Mouse (Mus musculus) embryo, embryonic 9.5 days (tissue): Measurements from ENCODE around the gene Lpp.

Experiments used
- DNase-seq: peaks from one replicate; pipeline ENCODE4 v3.0.0-alpha.2; 2017; ENCODE audit errors: extremely low spot score

The Lpp gene

GRCm38 (mm10) chr16:24469313-24469712, 76.0 kb downstream of the Lpp start:
- DNase-seq: no peak

DNA sequence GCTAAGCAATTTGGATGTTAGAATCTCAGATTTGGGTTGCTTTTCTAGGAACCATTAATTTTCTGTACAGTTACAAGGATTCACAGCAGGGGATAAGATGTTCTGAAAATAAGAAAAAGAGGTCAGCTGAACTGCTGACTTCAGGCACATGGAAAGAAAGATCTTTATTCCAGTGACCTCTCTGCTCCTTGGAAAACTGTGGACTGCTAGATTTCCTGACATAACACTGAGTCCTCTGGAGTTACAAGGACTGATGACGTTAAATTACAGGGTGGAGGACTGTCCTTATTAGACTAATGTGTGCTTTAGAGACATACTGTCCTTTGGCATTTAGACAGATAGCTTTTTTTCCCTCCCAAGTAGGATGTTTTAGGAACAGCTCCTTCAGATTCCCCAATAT, 77.3 kb downstream of the Lpp start:
- no peak for DNase-seq

DNA sequence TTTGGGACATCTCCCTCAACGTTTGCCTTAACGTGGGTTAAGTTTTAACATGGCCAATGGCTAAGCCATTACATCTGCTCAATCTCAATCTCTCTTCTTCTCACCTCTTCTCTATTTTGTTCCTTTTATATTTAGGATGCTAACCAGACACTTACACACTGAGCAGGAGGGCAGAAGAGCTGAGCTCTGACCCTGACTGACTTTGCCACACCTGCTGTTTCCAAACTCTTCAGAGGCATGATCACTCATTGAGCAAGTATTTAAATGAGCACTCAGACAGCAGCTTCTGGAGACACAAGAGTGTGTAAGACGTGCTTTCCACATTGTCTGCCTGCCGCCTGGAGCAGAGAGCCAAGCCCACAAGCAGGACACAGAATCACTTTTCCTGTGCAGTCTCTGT, 77.7 kb downstream of the Lpp start:
- no peak for DNase-seq

GRCm38 (mm10) chr16:24471801-24472200, 78.5 kb downstream of the Lpp start:
- no peak for DNase-seq

DNA sequence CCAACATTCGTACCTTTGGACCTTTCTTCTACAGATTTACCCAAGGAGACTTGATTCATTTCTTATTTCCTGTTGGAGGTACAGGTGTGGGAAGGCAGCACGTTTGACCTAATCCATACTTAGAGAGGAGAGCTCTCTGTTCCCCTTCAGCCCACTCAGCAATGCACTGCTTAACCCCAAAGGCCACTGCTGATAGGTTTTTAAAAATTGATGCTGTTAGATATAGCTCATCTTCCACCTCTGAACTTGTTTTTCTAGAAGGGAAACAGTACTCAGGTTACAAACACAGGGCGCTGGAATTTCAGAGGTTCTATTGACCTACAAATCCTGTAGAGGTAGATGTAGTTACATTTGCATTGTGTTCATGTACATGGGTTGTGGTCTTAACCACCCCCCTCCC, 80.7 kb downstream of the Lpp start:
- DNase-seq: no peak

- DNase-seq: no peak
These were observed 81.5 kb downstream of the Lpp start for GRCm38 (mm10) chr16:24474781-24475180.

DNA sequence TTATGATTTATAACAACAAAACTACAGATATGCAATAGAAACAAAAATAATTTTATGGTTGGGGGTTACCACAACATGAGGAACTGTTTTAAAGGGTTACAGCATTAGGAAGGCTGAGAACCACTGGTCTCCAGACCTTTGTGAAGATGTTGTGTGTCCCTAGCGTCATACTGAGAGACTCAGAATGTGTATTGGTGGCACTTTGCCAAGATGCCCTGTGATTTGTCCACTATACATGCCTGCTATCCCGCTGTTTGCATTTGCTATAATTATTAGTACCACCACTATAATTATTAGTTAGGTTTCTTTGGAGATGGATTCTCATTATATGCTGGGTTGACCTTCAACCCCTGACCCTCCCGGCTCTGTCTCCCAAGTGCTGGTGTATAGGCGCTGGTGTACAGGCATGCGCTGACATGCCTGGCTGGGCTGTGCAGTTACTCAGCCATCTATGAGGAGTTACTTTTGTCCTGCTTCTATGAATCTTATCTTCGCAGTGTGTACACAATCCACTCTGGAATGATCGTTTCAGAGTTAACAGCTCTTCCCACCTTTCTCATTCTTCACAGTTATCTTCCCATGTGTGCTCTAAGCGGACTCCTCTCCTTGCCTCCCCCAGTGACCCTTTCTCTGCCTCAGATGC, 82.1 kb downstream of the Lpp start:
- no peak for DNase-seq

- DNase-seq: no peak
These were observed 83.6 kb downstream of the Lpp start for GRCm38 (mm10) chr16:24476911-24477401.

DNA sequence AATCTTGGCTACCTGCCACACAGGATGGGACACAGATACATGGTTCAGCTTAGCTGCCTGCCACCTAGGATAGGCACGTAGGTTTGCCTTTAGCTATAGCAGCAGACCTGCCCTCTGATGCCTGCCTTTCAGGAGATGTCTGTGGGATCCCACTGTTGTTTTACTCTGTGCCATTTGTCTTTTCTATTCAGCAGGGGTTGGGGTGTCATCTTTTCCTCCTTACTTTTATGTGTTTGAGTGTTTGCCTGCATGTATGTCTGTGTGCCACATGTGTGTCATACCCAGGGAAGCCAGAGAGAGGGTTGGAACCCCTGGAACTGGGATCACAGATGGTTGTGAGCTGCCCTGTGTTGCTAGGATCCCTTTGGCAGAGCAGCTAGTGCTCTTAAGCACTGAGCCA, 84.7 kb downstream of the Lpp start:
- DNase-seq: no peak

- no peak for DNase-seq
These were observed 85.5 kb downstream of the Lpp start for GRCm38 (mm10) chr16:24478851-24479250.

- no peak for DNase-seq
These were observed 89.3 kb downstream of the Lpp start for GRCm38 (mm10) chr16:24482648-24483047.

GRCm38 (mm10) chr16:24483527-24484101, 90.3 kb downstream of the Lpp start:
- no peak for DNase-seq

- no peak for DNase-seq
These were observed 94.5 kb downstream of the Lpp start for GRCm38 (mm10) chr16:24487782-24488241.

GRCm38 (mm10) chr16:24489516-24490285, 96.4 kb downstream of the Lpp start:
- no peak for DNase-seq

DNA sequence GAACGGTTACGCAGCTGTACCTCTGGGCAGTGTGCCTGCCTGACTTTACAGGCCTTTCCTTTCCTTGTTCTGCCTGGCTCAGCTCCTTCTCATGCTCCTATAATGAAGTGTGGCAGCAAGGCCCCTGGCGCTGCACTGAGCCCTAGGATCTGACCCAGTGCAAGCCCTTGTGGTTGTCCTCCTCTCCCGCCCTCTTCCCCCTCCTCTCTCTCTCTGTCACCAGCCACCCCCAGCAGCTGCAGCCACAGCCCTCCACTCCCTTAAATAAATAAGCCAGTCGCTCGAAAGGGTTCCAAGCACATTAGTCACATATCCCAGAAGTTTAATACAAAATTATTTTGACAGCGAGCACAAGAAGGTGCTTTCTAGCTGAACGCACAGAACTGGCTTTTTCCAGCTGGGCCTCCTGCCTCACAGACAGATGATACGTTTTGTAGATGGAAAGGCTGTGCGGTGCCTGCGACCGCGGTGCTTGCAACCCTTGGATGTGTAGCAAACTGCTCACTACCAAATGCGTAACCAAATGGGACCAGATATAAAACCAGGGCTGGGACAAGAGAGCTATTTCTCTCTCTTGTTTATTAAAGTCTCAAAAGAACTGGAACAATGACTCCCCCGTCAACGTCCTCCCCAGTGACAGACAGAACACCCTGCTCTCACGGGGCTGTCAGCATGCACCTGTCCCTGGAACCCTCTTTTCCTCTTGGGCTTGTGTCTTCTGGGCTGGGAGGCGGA, 97.6 kb downstream of the Lpp start:
- DNase-seq: peak; percentile 15

GRCm38 (mm10) chr16:24491486-24491758, 98.1 kb downstream of the Lpp start:
- DNase-seq: no peak

GRCm38 (mm10) chr16:24492194-24492940, 99.1 kb downstream of the Lpp start:
- DNase-seq: no peak

- DNase-seq: peak; percentile 17
These were observed 101.2 kb downstream of the Lpp start for GRCm38 (mm10) chr16:24494531-24494930.

GRCm38 (mm10) chr16:24495461-24495860, 102.2 kb downstream of the Lpp start:
- DNase-seq: no peak

GRCm38 (mm10) chr16:24496635-24497034, 103.3 kb downstream of the Lpp start:
- no peak for DNase-seq

- DNase-seq: no peak
These were observed 104.1 kb downstream of the Lpp start for GRCm38 (mm10) chr16:24497413-24497812.
